Mouse (Mus musculus): ENCODE results near the gene Psmg1. TPM values are rescaled to one million over a fixed set of nuclear protein-coding genes. Genes with fewer than 3 reads are reported as not detected.

Psmg1 gene
- polyA plus RNA-seq, 1 experiment from 2014 or later, result 109 TPM

GRCm38 (mm10) chr16:95931509-95931908 is 59.3 kb downstream of the Psmg1 start:
- Histone ChIP-seq H3K4me2 (no peak overlapping the region), H3K27ac (no peak overlapping the region), H3K27me3 (no peaks in the 10 kb centered on the region), H3K4me1 (replicated peaks) (peaks cover 41% of the 10 kb centered on the region), H3K9me3 (no peaks in the 10 kb centered on the region), H3K4me3 (replicated peaks) (no peak overlapping the region), H3K9ac (replicated peaks) (no peak overlapping the region), H3K36me3 (no peaks in the 10 kb centered on the region)
- no peak for ATAC-seq (ENCODE audit: insufficient number of reproducible peaks, insufficient read depth, low FRiP score, low TSS enrichment, low read depth)
- 93% methylated on average over 12 of the region's 12 CpGs for WGBS

Small RNA genes lying within 50 kb of the gene (microRNA-seq; reads per million reads assigned to microRNA genes)
- gene Gm27833, result not detected

Other genes starting within 250 kb of the Psmg1 start
- 140 and 144 TPM in 2 replicates for gene Brwd1, start 91.6 kb upstream of the Psmg1 start, polyA plus RNA-seq (2016; fragmentation: Nextera tagmentation; extraction: Ambion mirVana)
- 916 and 1,014 TPM in 2 replicates for gene Hmgn1, start 136.8 kb upstream of the Psmg1 start, polyA plus RNA-seq (2016; fragmentation: Nextera tagmentation; extraction: Ambion mirVana)
- gene Wrb, start 154.4 kb upstream of the Psmg1 start, polyA plus RNA-seq (2016; fragmentation: Nextera tagmentation; extraction: Ambion mirVana), result 65.9 and 68.4 TPM in 2 replicates
- gene Lca5l, start 201.3 kb upstream of the Psmg1 start, polyA plus RNA-seq (2016; fragmentation: Nextera tagmentation; extraction: Ambion mirVana), result 1.8 and 2.0 TPM in 2 replicates
- 1.7 and 2.9 TPM in 2 replicates for gene Sh3bgr, start 209.5 kb upstream of the Psmg1 start, polyA plus RNA-seq (2016; fragmentation: Nextera tagmentation; extraction: Ambion mirVana)
- 0.43 and 0.46 TPM in 2 replicates for gene B3galt5, start 244.8 kb upstream of the Psmg1 start, polyA plus RNA-seq (2016; fragmentation: Nextera tagmentation; extraction: Ambion mirVana)

All from limb, embryonic 12.5 days (tissue).